Mouse (Mus musculus) CH12F3 (cell line): ENCODE measurements around the gene Mlst8.
"Not testable (repeated sequence)": the region's sequence is repeated elsewhere in the genome, so short reads cannot be mapped to it uniquely, and the experiment has no call there.

ENCODE experiments used
- in situ Hi-C: fragments of 300-500 bp; cut with MboI; formaldehyde crosslinking; loops from 2 replicates; pipeline ENCODE4 v1.14.3; 2020; ENCODE audit warnings: low sequenced_read_pairs

Gene Mlst8

GRCm38 (mm10) chr17:24469910-24470602, 8.8 kb downstream of the Mlst8 start, which contains the start of the genes E4f1 and Pgp:
E4f1 (minus strand) TSS chr17:24470313.
Pgp (plus strand) TSS chr17:24470392.
- in situ Hi-C loops: no loop called here

- in situ Hi-C loops: no loop called here
Measured at GRCm38 (mm10) chr17:24469336-24469909, 9.5 kb downstream of the Mlst8 start.

GRCm38 (mm10) chr17:24468636-24469246, 10.1 kb downstream of the Mlst8 start:
- in situ Hi-C loops: no loop called here

- in situ Hi-C loops: no loop called here
Measured at GRCm38 (mm10) chr17:24463374-24464133, 15.3 kb downstream of the Mlst8 start.

- in situ Hi-C loops: no loop called here
Measured at GRCm38 (mm10) chr17:24462932-24463331, 15.9 kb downstream of the Mlst8 start.

- in situ Hi-C loops: no loop called here
Measured at GRCm38 (mm10) chr17:24461580-24461979, 17.3 kb downstream of the Mlst8 start.

- in situ Hi-C loops: not testable (repeated sequence)
Measured at GRCm38 (mm10) chr17:24455523-24456206, 23.2 kb downstream of the Mlst8 start.

GRCm38 (mm10) chr17:24454756-24455522, 23.9 kb downstream of the Mlst8 start:
- in situ Hi-C loops: no loop called here

- in situ Hi-C loops: no loop called here
Measured at GRCm38 (mm10) chr17:24454218-24454755, 24.6 kb downstream of the Mlst8 start.

- in situ Hi-C loops: no loop called here
Measured at GRCm38 (mm10) chr17:24453372-24453771, 25.5 kb downstream of the Mlst8 start.

GRCm38 (mm10) chr17:24451220-24451619, 27.7 kb downstream of the Mlst8 start:
- in situ Hi-C loops: no loop called here

- in situ Hi-C loops: no loop called here
Measured at GRCm38 (mm10) chr17:24449507-24449906, 29.4 kb downstream of the Mlst8 start.

- in situ Hi-C loops: no loop called here
Measured at GRCm38 (mm10) chr17:24446590-24446989, 32.3 kb downstream of the Mlst8 start.

GRCm38 (mm10) chr17:24443409-24443808, 35.5 kb downstream of the Mlst8 start:
- in situ Hi-C loops: no loop called here

- in situ Hi-C loops: no loop called here
Measured at GRCm38 (mm10) chr17:24442632-24443155, 36.2 kb downstream of the Mlst8 start, which contains the start of gene Dnase1l2. Dnase1l2 (minus strand) TSS chr17:24443105.

GRCm38 (mm10) chr17:24442107-24442506, 36.8 kb downstream of the Mlst8 start:
- in situ Hi-C loops: no loop called here

GRCm38 (mm10) chr17:24441148-24441547, 37.7 kb downstream of the Mlst8 start:
- in situ Hi-C loops: no loop called here

GRCm38 (mm10) chr17:24440377-24440776, 38.5 kb downstream of the Mlst8 start:
- in situ Hi-C loops: no loop called here

GRCm38 (mm10) chr17:24437016-24437415, 41.9 kb downstream of the Mlst8 start:
- in situ Hi-C loops: no loop called here
